ENCODE assay signal across 8 mouse cellular contexts in genomic region chr11:46312523-46313035, GRCm38 (mm10). TPM values are rescaled to one million over a fixed set of nuclear protein-coding genes. Genes with fewer than 3 reads are reported as not detected.
DNase-seq lines count a peak whose midpoint lies in the region; ATAC-seq and TF ChIP-seq lines count a peak whose summit lies in the region.

TSS of gene Cyfip2 (minus strand) at chr11:46312859.

- no peak for TF ChIP-seq CTCF in layer of hippocampus, adult 2 months (conservative IDR thresholded peaks at IDR 0.05)

- H3K4me2 ChIP-seq in heart, embryonic 11.5 days: peak within 1 kb of the TSS; percentile 99
- peak within 1 kb of the TSS; percentile 69 for H3K4me2 ChIP-seq in kidney, embryonic 15.5 days
- peak within 1 kb of the TSS; percentile 91 for H3K4me2 ChIP-seq in liver, embryonic 15.5 days
- peak within 1 kb of the TSS; percentile 98 for H3K4me2 ChIP-seq in stomach, embryonic 16.5 days (ENCODE audit: low read depth, low read length)

- WGBS in heart, embryonic 11.5 days (ENCODE audit: insufficient replicate concordance): 9% methylated on average over 14 of the region's 14 CpGs
- WGBS in kidney, embryonic 15.5 days: 7% methylated on average over 14 of the region's 14 CpGs
- 7% methylated on average over 14 of the region's 14 CpGs for WGBS in liver, embryonic 15.5 days (ENCODE audit: insufficient replicate concordance)
- 6% methylated on average over 14 of the region's 14 CpGs for WGBS in stomach, embryonic 16.5 days

- peak within 1 kb of the TSS; percentile 76 for H3K4me3 ChIP-seq in layer of hippocampus, adult 2 months
- peak within 1 kb of the TSS; percentile 75 for H3K4me3 ChIP-seq in heart, embryonic 11.5 days (ENCODE audit: low read depth, low read length)
- peak within 1 kb of the TSS; percentile 80 for H3K4me3 ChIP-seq in kidney, embryonic 15.5 days (replicated peaks)
- H3K4me3 ChIP-seq in liver, embryonic 15.5 days (replicated peaks): peak within 1 kb of the TSS; percentile 65
- peak within 1 kb of the TSS; percentile 76 for H3K4me3 ChIP-seq in stomach, embryonic 16.5 days (replicated peaks; ENCODE audit: low read length)

- peak within 1 kb of the TSS; percentile 72 for H3K9ac ChIP-seq in heart, embryonic 11.5 days (ENCODE audit: low read depth, low read length)
- peak within 1 kb of the TSS; percentile 39 for H3K9ac ChIP-seq in kidney, embryonic 15.5 days
- peak within 1 kb of the TSS; percentile 54 for H3K9ac ChIP-seq in liver, embryonic 15.5 days
- peak within 1 kb of the TSS; percentile 79 for H3K9ac ChIP-seq in stomach, embryonic 16.5 days (ENCODE audit: low read length)

- peaks cover 13% of the 10 kb centered on the region; the same call in 1 of the 2 replicates for H3K27me3 ChIP-seq in heart, embryonic 11.5 days (ENCODE audit: control insufficient read depth, insufficient read depth, low read length)
- peaks cover 3% of the 10 kb centered on the region; the same call in 1 of the 2 replicates for H3K27me3 ChIP-seq in kidney, embryonic 15.5 days
- H3K27me3 ChIP-seq in liver, embryonic 15.5 days: peaks cover 40% of the 10 kb centered on the region
- H3K27me3 ChIP-seq in stomach, embryonic 16.5 days (ENCODE audit: control insufficient read depth, insufficient read depth, low read length): no peaks in the 10 kb centered on the region

- peaks cover 8% of the 10 kb centered on the region; the same call in 1 of the 2 replicates for H3K4me1 ChIP-seq in heart, embryonic 11.5 days (ENCODE audit: control insufficient read depth, insufficient read depth, low read length)
- H3K4me1 ChIP-seq in kidney, embryonic 15.5 days: peaks cover 38% of the 10 kb centered on the region
- peaks cover 25% of the 10 kb centered on the region for H3K4me1 ChIP-seq in liver, embryonic 15.5 days (replicated peaks)
- H3K4me1 ChIP-seq in stomach, embryonic 16.5 days (ENCODE audit: control insufficient read depth, insufficient read depth, low read length): peaks cover 8% of the 10 kb centered on the region

- no peaks in the 10 kb centered on the region for H3K9me3 ChIP-seq in heart, embryonic 11.5 days (replicated peaks; ENCODE audit: control insufficient read depth, low read length)
- H3K9me3 ChIP-seq in kidney, embryonic 15.5 days (replicated peaks): no peaks in the 10 kb centered on the region
- no peaks in the 10 kb centered on the region for H3K9me3 ChIP-seq in liver, embryonic 15.5 days (replicated peaks)
- H3K9me3 ChIP-seq in stomach, embryonic 16.5 days (replicated peaks; ENCODE audit: control insufficient read depth, low read length): no peaks in the 10 kb centered on the region

- H3K27ac ChIP-seq in layer of hippocampus, adult 2 months: peak within 1 kb of the TSS; percentile 94
- H3K27ac ChIP-seq in heart, embryonic 11.5 days (ENCODE audit: low read depth, low read length): no peak within 1 kb of the TSS
- peak within 1 kb of the TSS; percentile 19 for H3K27ac ChIP-seq in kidney, embryonic 15.5 days
- peak within 1 kb of the TSS; percentile 51; the same call in 1 of the 2 replicates for H3K27ac ChIP-seq in liver, embryonic 15.5 days (replicated peaks)
- H3K27ac ChIP-seq in stomach, embryonic 16.5 days (ENCODE audit: low read length): no peak within 1 kb of the TSS

- H3K36me3 ChIP-seq in heart, embryonic 11.5 days (ENCODE audit: control insufficient read depth, insufficient read depth, low read length): no peaks in the 10 kb centered on the region
- no peaks in the 10 kb centered on the region for H3K36me3 ChIP-seq in kidney, embryonic 15.5 days
- H3K36me3 ChIP-seq in liver, embryonic 15.5 days (replicated peaks): no peaks in the 10 kb centered on the region
- H3K36me3 ChIP-seq in stomach, embryonic 16.5 days (ENCODE audit: control insufficient read depth, insufficient read depth, low read length): no peaks in the 10 kb centered on the region

- no peak for DNase-seq in layer of hippocampus, adult 2 months (ENCODE audit: low spot score in 2 of 2)
- no peak for DNase-seq in layer of hippocampus, adult 9-10 months (ENCODE audit: low spot score)
- DNase-seq in cerebellum, adult 9-11 months: peak; percentile 81
- DNase-seq in spleen, adult 18-20 months: no peak

- 0 out of 2 replicates have a peak, but pooled peaks have one; percentile 29 for ATAC-seq in heart, embryonic 11.5 days (replicated peaks; ENCODE audit: insufficient number of reproducible peaks, low FRiP score, low TSS enrichment)
- ATAC-seq in kidney, embryonic 15.5 days (replicated peaks; ENCODE audit: low FRiP score): peak; percentile 47; the same call in 1 of the 2 replicates
- ATAC-seq in liver, embryonic 15.5 days (ENCODE audit: insufficient read depth): no peak
- ATAC-seq in stomach, embryonic 16.5 days (ENCODE audit: insufficient read depth, low FRiP score): no peak

RNA-seq across cellular contexts. Expression of gene Cyfip2, which starts in this region (rescaled TPM):
- total RNA-seq in layer of hippocampus, adult 2 months (2021): 100 to 1,000 TPM; 530 to 540 TPM
- 5.6 and 5.7 TPM in 2 replicates for polyA plus RNA-seq in heart, embryonic 11.5 days (2014; fragmentation: Nextera tagmentation; extraction: Ambion mirVana)
- polyA plus RNA-seq in kidney, embryonic 15.5 days (2015; fragmentation: Nextera tagmentation; extraction: Ambion mirVana): 15.3 and 15.5 TPM in 2 replicates
- polyA plus RNA-seq in liver, embryonic 15.5 days (2015; fragmentation: Nextera tagmentation; extraction: Ambion mirVana): 4.0 and 4.9 TPM in 2 replicates
- polyA plus RNA-seq in stomach, embryonic 16.5 days (2015; fragmentation: Nextera tagmentation; extraction: Ambion mirVana): 7.3 and 8.1 TPM in 2 replicates

Comparison
In these comparisons a context has a peak if more than half of its experiments do, and no peak if none do; other contexts are left out.
1. H3K27ac ChIP-seq: peak in layer of hippocampus, adult 2 months (single experiment), kidney, embryonic 15.5 days (single experiment) and liver, embryonic 15.5 days (single experiment); none in heart, embryonic 11.5 days (single experiment) and stomach, embryonic 16.5 days (single experiment).
2. ATAC-seq: peak in heart, embryonic 11.5 days (single experiment) and kidney, embryonic 15.5 days (single experiment); none in liver, embryonic 15.5 days (single experiment) and stomach, embryonic 16.5 days (single experiment).
3. Peak in every context shown above with its lines, with median percentiles within 50 percentile points of each other: H3K4me3 ChIP-seq, H3K4me2 ChIP-seq and H3K9ac ChIP-seq.